Mouse (Mus musculus) heart, adult 2 months (tissue): Measurements from ENCODE around the gene Slc52a3.

ENCODE experiments used
- CTCF ChIP-seq: fragments of 200-600 bp; IDR thresholded peaks from 2 replicates; pipeline ENCODE4 v1.8.1; 2022; ENCODE audit warnings: antibody characterized with exemption, mild to moderate bottlenecking, moderate library complexity
- EP300 ChIP-seq: fragments of 200-500 bp; IDR thresholded peaks from 2 replicates; pipeline ENCODE4 v1.6.1; 2011; ENCODE audit warnings: low read depth, low read length, control low read depth; ENCODE audit not compliant: insufficient read depth
- POLR2A ChIP-seq: fragments of 200-500 bp; IDR thresholded peaks from 2 replicates; pipeline ENCODE4 v1.6.1; 2011; ENCODE audit warnings: mild to moderate bottlenecking, low read depth, low read length, control low read depth; ENCODE audit not compliant: insufficient read depth

- TF ChIP-seq CTCF = no peak
- no peak for TF ChIP-seq POLR2A
- TF ChIP-seq EP300 = no peak
Measured at GRCm38 (mm10) chr2:152024883-152025422, 28.6 kb downstream of the Slc52a3 start.
